Mouse (Mus musculus) MEL (cell line): ENCODE results near the gene Rcan1.

Experiments used
- CHD1 ChIP-seq: IDR thresholded peaks from 2 replicates; pipeline ENCODE4 v1.6.1; 2012; ENCODE audit warnings: low read depth, mild to moderate bottlenecking, inconsistent platforms, low read length, improper control_type of control experiment
- CTCF ChIP-seq, 3 experiments: IDR thresholded peaks in 2 of 3; conservative IDR thresholded peaks in 1 of 3; 2 replicates each; pipeline ENCODE4 v1.5.1; 2011 to 2012; ENCODE audit warnings: low read length in 3 of 3, low read depth in 2 of 3, mild to moderate bottlenecking in 2 of 3, improper control_type of control experiment in 1 of 3, inconsistent platforms in 1 of 3, mixed read lengths in 1 of 3, moderate library complexity in 1 of 3; ENCODE audit not compliant: control insufficient read depth in 1 of 3, insufficient read depth in 1 of 3, poor library complexity in 1 of 3, severe bottlenecking in 1 of 3
- MAX ChIP-seq: IDR thresholded peaks from 2 replicates; pipeline ENCODE4 v1.6.1; 2011; ENCODE audit warnings: low read length, improper control_type of control experiment
- POLR2A ChIP-seq, 2 experiments: IDR thresholded peaks; 2 replicates each; pipeline ENCODE4 v1.6.1; 2011 to 2012; ENCODE audit warnings: low read length in 2 of 2, mild to moderate bottlenecking in 2 of 2, control low read depth in 1 of 2, improper control_type of control experiment in 1 of 2, low read depth in 1 of 2, moderate library complexity in 1 of 2; ENCODE audit not compliant: control insufficient read depth in 1 of 2, insufficient read depth in 1 of 2, poor library complexity in 1 of 2
- POLR2AphosphoS5 ChIP-seq: IDR thresholded peaks from 2 replicates; pipeline ENCODE4 v1.6.1; 2012; ENCODE audit warnings: low read depth, borderline replicate concordance, mild to moderate bottlenecking, inconsistent platforms, low read length, moderate library complexity, mixed read lengths
- RAD21 ChIP-seq: IDR thresholded peaks from 2 replicates; pipeline ENCODE4 v1.6.1; 2011; ENCODE audit warnings: mild to moderate bottlenecking, low read depth, low read length, improper control_type of control experiment
- SMC3 ChIP-seq: IDR thresholded peaks from 2 replicates; pipeline ENCODE4 v1.6.1; 2011; ENCODE audit warnings: low read depth, low read length, improper control_type of control experiment
- TAL1 ChIP-seq: IDR thresholded peaks from 2 replicates; pipeline ENCODE4 v1.6.1; 2012; ENCODE audit warnings: mild to moderate bottlenecking, inconsistent platforms, low read length, moderate library complexity, mixed read lengths
- ZC3H11A ChIP-seq: IDR thresholded peaks from 2 replicates; pipeline ENCODE4 v1.6.1; 2012; ENCODE audit warnings: low read depth, mild to moderate bottlenecking, inconsistent platforms, low read length, improper control_type of control experiment
- ZKSCAN1 ChIP-seq: IDR thresholded peaks from 2 replicates; pipeline ENCODE4 v1.6.1; 2012; ENCODE audit warnings: low read depth, mild to moderate bottlenecking, inconsistent platforms, low read length, improper control_type of control experiment, moderate library complexity

DNA sequence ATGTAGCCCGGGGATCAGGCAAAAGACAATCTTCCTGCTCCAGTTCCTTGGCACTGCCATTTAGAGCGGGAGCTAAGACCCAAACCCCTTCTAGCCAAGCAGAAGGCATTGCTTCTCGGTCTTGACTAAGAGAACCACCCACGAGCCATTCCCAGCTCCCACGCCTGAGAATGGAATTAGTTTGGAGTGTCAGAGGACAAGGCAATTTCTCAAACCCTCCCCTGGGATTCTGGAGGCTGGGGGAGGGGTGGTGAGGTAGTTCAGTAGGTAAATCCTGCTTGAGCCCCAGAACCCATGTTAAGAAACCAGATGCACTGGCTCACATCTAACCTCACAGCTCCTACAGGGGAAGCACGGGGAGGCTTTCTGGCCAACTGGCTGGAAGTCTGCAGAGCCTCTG lies 9.3 kb downstream of the Rcan1 start:
- no peak for TF ChIP-seq CTCF (IDR thresholded peaks at IDR 0.05 in 2 of 3, conservative IDR thresholded peaks at IDR 0.05 in 1 of 3; ENCODE audit: control insufficient read depth in 1 of 3, insufficient read depth in 1 of 3, low read depth in 2 of 3, low read length in 3 of 3, poor library complexity in 1 of 3, severe bottlenecking in 1 of 3)
- TF ChIP-seq ZKSCAN1: no peak
- no peak for TF ChIP-seq CHD1
- TF ChIP-seq POLR2A (IDR thresholded peaks at IDR 0.05; ENCODE audit: control insufficient read depth in 1 of 2, insufficient read depth in 1 of 2, low read depth in 1 of 2, low read length in 2 of 2, poor library complexity in 1 of 2): no peak
- no peak for TF ChIP-seq MAX
- TF ChIP-seq SMC3: no peak
- TF ChIP-seq POLR2AphosphoS5: no peak
- no peak for TF ChIP-seq TAL1
- TF ChIP-seq RAD21: no peak
- TF ChIP-seq ZC3H11A: no peak
